Mouse (Mus musculus): ENCODE measurements around the gene Stk10. TPM values are rescaled to one million over a fixed set of nuclear protein-coding genes. Genes with fewer than 3 reads are reported as not detected.

The Stk10 gene
- 2.1 and 2.4 TPM in 2 replicates for polyA plus RNA-seq (2015; fragmentation: Nextera tagmentation; extraction: Ambion mirVana)

GRCm38 (mm10) chr11:32532765-32533481 lies at the start of gene Stk10:
TSS of gene Stk10 (plus strand) at chr11:32533305.

GRCm38 (mm10) chr11:32531871-32532764 lies 987 bp upstream of the Stk10 start, which contains the start of gene Efcab9:
TSS of gene Efcab9 (minus strand) at chr11:32532081.

GRCm38 (mm10) chr11:32642249-32642876 lies 109.3 kb downstream of the Stk10 start, which contains the start of gene Fbxw11:
TSS of gene Fbxw11 (plus strand) at chr11:32642724.

Other genes with a start within 250 kb of the Stk10 start
- gene Hba-a1, start 249.8 kb upstream of the Stk10 start, polyA plus RNA-seq (2015; fragmentation: Nextera tagmentation; extraction: Ambion mirVana): 5,004 and 6,789 TPM in 2 replicates
- gene Hbq1b, start 246.3 kb upstream of the Stk10 start, polyA plus RNA-seq (2015; fragmentation: Nextera tagmentation; extraction: Ambion mirVana): 6.0 and 6.7 TPM in 2 replicates
- 12,058 and 16,203 TPM in 2 replicates for gene Hba-a2, start 236.8 kb upstream of the Stk10 start, polyA plus RNA-seq (2015; fragmentation: Nextera tagmentation; extraction: Ambion mirVana)
- gene Hbq1a, start 233.2 kb upstream of the Stk10 start, polyA plus RNA-seq (2015; fragmentation: Nextera tagmentation; extraction: Ambion mirVana): 0.72 and 0.87 TPM in 2 replicates
- gene Sh3pxd2b, start 185.5 kb upstream of the Stk10 start, polyA plus RNA-seq (2015; fragmentation: Nextera tagmentation; extraction: Ambion mirVana): 5.6 and 8.0 TPM in 2 replicates
- 20.8 and 26.3 TPM in 2 replicates for gene Ubtd2, start 77.9 kb upstream of the Stk10 start, polyA plus RNA-seq (2015; fragmentation: Nextera tagmentation; extraction: Ambion mirVana)
- gene Efcab9, start 1.2 kb upstream of the Stk10 start, polyA plus RNA-seq (2015; fragmentation: Nextera tagmentation; extraction: Ambion mirVana): 0.47 TPM in 1 of 2 replicates, not detected in the other
- 42.5 and 59.5 TPM in 2 replicates for gene Fbxw11, start 109.4 kb downstream of the Stk10 start, polyA plus RNA-seq (2015; fragmentation: Nextera tagmentation; extraction: Ambion mirVana)